Mouse (Mus musculus) cortical plate, adult 2 months (tissue): Measurements from ENCODE around the gene Rps15. TPM values are rescaled to one million over a fixed set of nuclear protein-coding genes. Genes with fewer than 3 reads are reported as not detected.

ENCODE experiments used
- H3K27ac ChIP-seq: fragments of 200-500 bp; 2 replicates; pipeline ENCODE4 v1.5.1; 2012; ENCODE audit warnings: low read length, control low read depth, inconsistent platforms; ENCODE audit not compliant: insufficient read depth
- H3K4me1 ChIP-seq: fragments of 200-500 bp; 2 replicates; pipeline ENCODE4 v1.6.1; 2011; ENCODE audit warnings: low read length; ENCODE audit not compliant: control insufficient read depth, insufficient read depth
- H3K4me3 ChIP-seq: fragments of 200-500 bp; 2 replicates; pipeline ENCODE4 v1.5.1; 2011; ENCODE audit warnings: mild to moderate bottlenecking, low read length, control low read depth; ENCODE audit not compliant: insufficient read depth
- CTCF ChIP-seq: fragments of 200-500 bp; IDR thresholded peaks from 2 replicates; pipeline ENCODE4 v1.5.1; 2011; ENCODE audit warnings: mild to moderate bottlenecking, control low read depth, low read length; ENCODE audit not compliant: insufficient read depth; ENCODE audit errors: extremely low read depth
- POLR2A ChIP-seq: fragments of 200-500 bp; IDR thresholded peaks from 2 replicates; pipeline ENCODE4 v1.6.1; 2011; ENCODE audit warnings: mild to moderate bottlenecking, low read length, control low read depth; ENCODE audit not compliant: insufficient read depth; ENCODE audit errors: extremely low read depth
- polyA plus RNA-seq: library from polyadenylated mRNA; depleted of rRNA; stranded (reverse); fragments of >200 nt; gene quantifications from 2 replicates; pipeline ENCODE4 v1.2.3, GENCODE M21; 2012

The Rps15 gene
- polyA plus RNA-seq, 1 experiment: 2,263 TPM

GRCm38 (mm10) chr10:80321014-80321669, 28.9 kb downstream of the Rps15 start:
- no peak overlapping the region for H3K27ac ChIP-seq
- peaks cover 5% of the 10 kb centered on the region for H3K4me1 ChIP-seq
- no peak overlapping the region; the same call in 1 of the 2 replicates for H3K4me3 ChIP-seq
- TF ChIP-seq CTCF: no peak
- no peak for TF ChIP-seq POLR2A

DNA sequence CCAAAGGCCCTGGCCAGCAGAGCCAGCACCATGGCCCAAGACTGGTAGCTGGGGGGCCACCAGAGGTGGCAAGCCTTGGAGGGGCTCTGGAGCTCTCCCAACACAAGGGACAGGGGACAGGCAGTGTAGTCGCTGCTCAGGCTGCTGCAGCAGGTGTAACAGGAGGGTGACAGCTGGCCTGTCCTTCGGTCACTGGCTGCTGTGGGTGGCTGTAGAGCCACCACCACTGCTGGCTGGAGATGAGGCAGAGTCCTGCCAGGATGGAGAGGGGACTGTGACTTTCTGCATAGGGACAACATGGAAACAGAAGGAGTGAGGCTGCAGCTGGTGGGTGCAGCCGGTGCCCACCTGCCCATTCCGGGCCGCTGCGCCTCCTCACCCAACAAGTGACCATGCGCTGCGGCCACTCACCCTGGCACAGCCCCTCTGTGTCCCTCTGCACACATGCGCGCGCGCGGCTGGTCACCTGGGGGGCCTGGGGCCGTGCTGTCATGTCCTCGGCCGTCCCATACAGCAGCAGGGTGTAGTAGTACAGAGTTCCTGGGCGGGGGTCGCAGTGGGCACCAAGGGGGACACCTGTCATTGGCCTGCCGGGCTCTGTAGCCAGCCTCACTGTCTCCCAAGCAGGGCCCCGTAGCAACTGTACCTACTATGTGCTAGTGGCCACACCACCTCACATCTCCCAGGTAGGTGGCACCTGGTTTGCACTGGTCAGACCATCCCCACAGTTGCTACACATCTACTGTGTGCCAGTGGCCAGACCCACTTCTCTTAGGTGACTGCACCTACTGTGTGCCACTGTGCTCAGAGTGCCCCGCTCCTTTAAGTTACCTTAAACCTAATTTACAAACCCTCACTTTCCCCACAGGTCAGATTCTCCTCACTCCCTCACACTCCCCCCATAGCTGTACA, 29.7 kb downstream of the Rps15 start:
- no peak overlapping the region for H3K27ac ChIP-seq
- peaks cover 5% of the 10 kb centered on the region for H3K4me1 ChIP-seq
- no peak overlapping the region for H3K4me3 ChIP-seq
- TF ChIP-seq CTCF: no peak
- no peak for TF ChIP-seq POLR2A

GRCm38 (mm10) chr10:80322811-80323211, 30.6 kb downstream of the Rps15 start:
- TF ChIP-seq CTCF: no peak
- TF ChIP-seq POLR2A: no peak
- peak overlapping the region; percentile 67; the same call in 1 of the 2 replicates for H3K4me3 ChIP-seq

GRCm38 (mm10) chr10:80323261-80324119, 31.2 kb downstream of the Rps15 start:
- Histone ChIP-seq H3K27ac (no peak overlapping the region), H3K4me1 (peaks cover 5% of the 10 kb centered on the region), H3K4me3 (peak overlapping the region; percentile 67)
- TF ChIP-seq POLR2A (no peak), CTCF (no peak)

More at GRCm38 (mm10) chr10:80322811-80323211, 30.6 kb downstream of the Rps15 start:
- H3K27ac ChIP-seq: 0 out of 2 replicates have a peak overlapping the region, but pooled peaks have one; percentile 9
- peaks cover 5% of the 10 kb centered on the region for H3K4me1 ChIP-seq

DNA sequence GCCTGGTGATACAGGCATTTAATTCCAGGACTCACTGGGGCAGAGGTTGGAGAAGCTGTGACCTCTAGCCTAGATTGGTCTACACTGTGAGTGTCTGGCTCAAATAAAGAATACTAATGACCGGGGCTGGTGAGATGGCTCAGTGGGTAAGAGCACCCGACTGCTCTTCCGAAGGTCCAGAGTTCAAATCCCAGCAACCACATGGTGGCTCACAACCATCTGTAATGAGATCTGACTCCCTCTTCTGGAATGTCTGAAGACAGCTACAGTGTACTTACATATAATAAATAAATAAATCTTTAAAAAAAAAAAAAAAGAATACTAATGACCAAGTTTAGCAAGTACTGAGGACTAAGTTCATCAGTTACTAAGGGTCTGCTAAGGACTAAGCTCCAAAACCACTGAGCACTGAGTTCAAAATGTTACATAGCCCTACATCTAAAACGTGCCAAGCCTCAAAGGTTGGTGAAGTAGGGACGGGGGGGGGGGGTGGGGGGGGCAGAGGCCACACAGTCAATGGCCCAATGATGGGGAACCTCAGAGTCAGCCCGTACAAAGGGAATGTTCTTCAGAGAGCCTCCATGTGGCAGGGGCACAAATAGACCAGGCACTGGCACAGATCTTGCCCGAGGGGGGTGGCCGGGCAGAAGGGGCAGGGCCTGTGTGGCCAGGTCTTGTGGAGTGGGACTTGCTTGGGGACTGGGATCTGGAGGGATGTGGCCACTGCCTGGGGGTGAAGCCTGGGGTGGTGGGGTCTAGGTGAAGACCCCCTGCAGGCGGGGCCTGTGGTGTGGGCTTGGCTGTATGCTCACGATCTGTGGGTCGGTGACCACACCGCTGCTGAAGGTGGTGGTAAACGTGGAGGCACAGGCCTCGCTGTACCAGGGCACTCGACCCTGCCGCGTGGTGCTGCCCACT, 32.1 kb downstream of the Rps15 start:
- Histone ChIP-seq H3K27ac (no peak overlapping the region), H3K4me1 (peaks cover 2% of the 10 kb centered on the region; the same call in 1 of the 2 replicates), H3K4me3 (no peak overlapping the region)
- TF ChIP-seq POLR2A (no peak), CTCF (no peak)

GRCm38 (mm10) chr10:80325045-80325444, 32.8 kb downstream of the Rps15 start:
- H3K4me3 ChIP-seq: no peak overlapping the region
- TF ChIP-seq POLR2A (no peak), CTCF (no peak)

DNA sequence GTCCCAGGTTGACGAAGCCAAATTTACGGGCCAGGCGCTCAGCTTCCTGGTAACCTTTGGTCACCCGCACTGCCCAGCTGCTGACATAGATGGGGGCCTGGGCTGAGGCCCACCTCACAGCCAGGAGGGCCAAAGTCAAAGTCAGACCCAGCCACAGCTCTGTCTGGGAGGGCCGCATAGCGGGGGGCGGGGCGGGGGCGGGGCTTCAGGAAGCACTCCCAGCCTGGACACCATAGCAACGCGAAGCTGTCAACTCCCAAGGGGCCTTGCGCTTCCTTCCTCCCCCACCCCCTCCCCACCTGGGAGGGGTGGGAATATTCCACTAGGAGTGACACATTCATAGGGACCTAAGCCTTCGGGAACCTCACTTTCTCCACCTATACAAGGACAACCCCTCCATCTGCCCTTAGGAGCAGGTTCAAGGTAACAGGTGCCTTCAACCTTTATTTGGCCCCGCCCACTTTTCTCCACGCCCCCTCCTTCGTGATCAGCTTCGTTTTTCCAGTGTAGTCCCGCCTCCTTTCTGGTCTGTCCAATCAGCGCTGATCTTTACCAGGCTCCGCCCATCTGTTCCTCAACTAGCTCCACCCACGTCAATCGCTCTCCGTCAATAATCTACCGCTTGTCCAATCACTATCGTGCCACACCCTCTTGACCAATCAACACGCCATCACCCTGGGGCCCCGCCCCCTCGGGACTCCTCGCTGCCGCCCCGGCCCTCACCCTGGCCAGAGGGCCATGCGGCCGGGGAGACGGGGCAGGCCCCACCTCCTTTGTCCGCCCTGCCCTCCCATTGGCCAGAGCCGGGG, 37.2 kb downstream of the Rps15 start, which contains the start of the genes Pcsk4 and Reep6:
Gene Pcsk4, minus strand, starts transcription at position 226 of the 809 bp plus-strand sequence.
Gene Reep6, plus strand, starts transcription at position 681 of the 809 bp plus-strand sequence.
- Histone ChIP-seq H3K4me1 (no peaks in the 10 kb centered on the region), H3K4me3 (peak within 1 kb of the TSS; percentile 34), H3K27ac (no peak within 1 kb of the TSS)
- TF ChIP-seq CTCF: no peak
- no peak for TF ChIP-seq POLR2A

More at GRCm38 (mm10) chr10:80325045-80325444, 32.8 kb downstream of the Rps15 start:
- H3K4me1 ChIP-seq: no peaks in the 10 kb centered on the region
- no peak overlapping the region for H3K27ac ChIP-seq
